Mouse (Mus musculus): Measurements from ENCODE around the gene Tymp.

The Tymp gene

GRCm38 (mm10) chr15:89376957-89377356 is at the start of gene Tymp:
Gene Tymp, minus strand, starts transcription at chr15:89377039.
- no peak for DNase-seq

- DNase-seq: no peak
These were observed 48.9 kb upstream of the Tymp start, which contains the start of gene Cpt1b for GRCm38 (mm10) chr15:89425711-89426121. Gene Cpt1b, minus strand, starts transcription at chr15:89425863.

- no peak for DNase-seq
These were observed 47.8 kb upstream of the Tymp start for GRCm38 (mm10) chr15:89424621-89425020.

GRCm38 (mm10) chr15:89421938-89422337 is 45.1 kb upstream of the Tymp start:
- no peak for DNase-seq

DNA sequence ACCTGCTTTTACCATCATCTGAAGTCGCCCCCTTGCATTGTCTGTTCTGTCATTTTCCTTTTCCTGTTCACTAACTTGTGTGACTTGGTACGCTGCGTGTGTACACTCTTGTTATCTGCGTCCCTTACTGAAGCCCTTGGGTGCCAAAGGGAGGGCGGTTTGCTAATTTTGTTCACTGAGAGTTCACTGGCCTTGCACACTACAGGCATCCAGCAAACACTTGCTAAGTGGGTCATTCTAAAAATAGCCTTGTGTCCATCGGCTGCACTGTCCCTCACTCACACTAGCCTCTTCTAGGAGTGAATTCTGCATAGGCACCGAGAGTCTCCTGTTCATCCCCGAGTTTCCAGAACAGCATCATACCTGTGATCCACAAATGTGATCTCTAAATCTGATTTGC is 38.4 kb upstream of the Tymp start:
- DNase-seq: no peak

DNA sequence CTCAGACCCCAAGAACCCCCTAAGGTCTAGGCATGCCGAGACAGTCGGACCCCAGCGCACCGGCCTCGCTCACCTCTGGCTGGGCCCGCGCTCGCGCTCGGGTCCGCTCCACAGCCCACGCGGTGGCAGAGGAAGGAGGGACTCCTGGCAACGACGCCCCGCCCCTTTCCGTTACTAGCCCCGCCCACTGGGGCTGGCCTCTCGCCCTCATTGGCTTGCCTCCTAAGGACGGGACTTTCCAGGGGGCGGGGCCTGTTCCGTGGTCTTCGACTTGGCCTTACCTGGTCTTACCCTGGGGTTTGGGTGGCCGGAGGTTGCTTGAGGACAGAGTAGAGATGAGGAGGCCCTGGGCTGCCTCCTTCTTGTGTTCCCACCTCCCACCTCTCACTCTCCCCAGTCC is 33.3 kb upstream of the Tymp start, which contains the start of gene Syce3:
TSS of gene Syce3 (minus strand) at position 386 of the 400 bp plus-strand sequence.
- no peak for DNase-seq

DNA sequence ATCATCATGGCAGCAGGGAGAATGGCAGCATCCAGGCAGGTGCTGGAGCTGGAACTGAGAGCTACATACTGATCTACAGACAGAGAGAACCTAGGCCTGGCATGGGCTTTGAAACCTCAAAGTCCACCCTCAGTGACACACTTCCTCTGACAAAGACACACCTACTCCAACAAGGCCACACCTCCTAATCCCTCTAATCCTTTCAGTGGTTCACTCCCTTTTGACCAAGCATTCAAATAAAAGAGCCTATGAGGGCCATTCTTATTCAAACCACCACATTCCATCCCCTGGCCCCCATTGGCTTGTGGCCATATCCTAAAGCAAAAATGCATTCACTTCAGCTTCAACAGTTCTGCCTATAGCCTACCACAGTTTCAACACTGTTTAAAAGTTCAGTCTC is 29.9 kb upstream of the Tymp start:
- DNase-seq: no peak

- DNase-seq: no peak
These were observed 28.2 kb upstream of the Tymp start for GRCm38 (mm10) chr15:89404831-89405623.

- no peak for DNase-seq
These were observed 25.6 kb upstream of the Tymp start for GRCm38 (mm10) chr15:89402471-89402870.

DNA sequence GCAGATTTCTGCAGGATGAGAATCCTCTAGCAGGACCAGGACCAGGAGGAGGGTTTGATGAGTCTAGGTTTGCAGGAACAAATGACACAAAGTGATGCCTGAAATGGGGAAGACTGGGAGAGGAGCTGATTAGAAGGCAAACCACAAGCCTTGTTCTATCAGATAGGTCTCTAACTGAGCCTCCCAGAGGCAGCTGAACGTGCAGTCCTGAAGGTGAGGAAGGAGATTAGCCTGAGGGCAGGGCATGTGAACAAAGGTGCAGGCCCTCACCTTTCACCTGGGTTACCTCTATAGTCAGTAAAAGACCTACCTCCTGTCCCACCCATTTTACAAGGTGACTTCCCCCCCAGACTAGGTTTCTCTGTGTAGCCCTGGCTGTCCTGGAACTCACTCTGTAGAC is 22.9 kb upstream of the Tymp start:
- DNase-seq: no peak

DNA sequence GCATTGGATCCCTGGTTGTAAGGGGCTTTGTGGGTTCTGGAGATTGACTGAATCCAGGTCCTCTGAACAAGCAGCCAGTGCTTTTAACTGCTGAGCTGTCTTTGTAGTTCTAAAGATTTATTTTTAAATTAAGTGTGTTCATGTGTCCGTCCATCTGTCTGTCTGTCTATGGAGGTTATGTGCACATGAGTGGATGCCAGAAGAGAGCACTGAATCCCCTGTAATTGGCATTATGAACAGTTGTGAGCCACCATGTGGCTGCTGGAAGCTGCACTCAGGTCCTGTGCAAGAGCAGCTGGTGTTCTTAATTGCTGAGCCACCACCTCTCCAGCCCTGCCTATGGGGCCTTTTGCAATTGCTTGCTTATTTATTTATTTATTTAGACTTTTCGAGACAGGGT is 21.3 kb upstream of the Tymp start:
- no peak for DNase-seq

GRCm38 (mm10) chr15:89396883-89397282 is 20.0 kb upstream of the Tymp start:
- no peak for DNase-seq

DNA sequence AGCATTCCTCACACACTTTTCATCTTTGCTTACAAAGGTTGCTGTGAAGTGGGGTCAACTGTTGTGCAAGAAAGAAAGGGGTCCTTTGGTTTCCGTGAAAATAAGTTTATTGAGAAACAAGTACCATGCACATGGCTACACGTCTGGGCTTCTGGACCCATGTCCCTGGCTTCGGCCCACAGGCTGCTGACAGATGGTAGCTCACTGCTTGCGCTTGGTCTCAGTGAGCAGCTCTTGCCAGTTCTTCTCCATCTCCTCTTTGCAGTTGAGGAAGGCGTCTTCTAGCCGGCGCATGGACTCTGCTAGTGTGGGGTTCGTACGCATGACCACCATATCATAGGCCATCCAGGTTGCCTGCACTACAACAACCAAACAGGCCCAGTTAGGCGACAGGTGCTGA is 13.2 kb upstream of the Tymp start:
- no peak for DNase-seq

- DNase-seq: peak; percentile 57 to 72
These were observed 10.3 kb upstream of the Tymp start for GRCm38 (mm10) chr15:89387127-89387526.

DNA sequence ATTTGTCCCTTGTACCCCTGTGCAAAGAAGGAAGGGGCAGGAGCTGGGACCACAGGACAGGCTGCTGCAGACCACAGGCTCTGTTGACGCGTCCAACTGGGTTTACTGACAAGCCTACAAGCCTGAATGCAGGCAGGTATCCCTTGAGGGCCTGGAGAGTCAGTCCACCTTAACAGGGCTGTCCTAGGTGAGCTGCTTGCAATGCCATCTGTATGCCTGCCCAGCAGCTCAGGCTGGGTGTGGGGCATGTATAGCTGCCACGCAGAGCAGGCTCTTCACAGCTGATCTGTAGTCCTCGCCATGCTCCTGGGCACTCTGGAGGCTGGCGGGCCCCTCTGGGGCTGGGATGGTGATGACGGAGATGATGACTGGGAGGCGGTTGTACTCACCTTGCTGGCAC is 7.8 kb upstream of the Tymp start, which contains the start of gene Klhdc7b:
TSS of gene Klhdc7b (plus strand) at position 301 of the 400 bp plus-strand sequence.
- no peak for DNase-seq

DNA sequence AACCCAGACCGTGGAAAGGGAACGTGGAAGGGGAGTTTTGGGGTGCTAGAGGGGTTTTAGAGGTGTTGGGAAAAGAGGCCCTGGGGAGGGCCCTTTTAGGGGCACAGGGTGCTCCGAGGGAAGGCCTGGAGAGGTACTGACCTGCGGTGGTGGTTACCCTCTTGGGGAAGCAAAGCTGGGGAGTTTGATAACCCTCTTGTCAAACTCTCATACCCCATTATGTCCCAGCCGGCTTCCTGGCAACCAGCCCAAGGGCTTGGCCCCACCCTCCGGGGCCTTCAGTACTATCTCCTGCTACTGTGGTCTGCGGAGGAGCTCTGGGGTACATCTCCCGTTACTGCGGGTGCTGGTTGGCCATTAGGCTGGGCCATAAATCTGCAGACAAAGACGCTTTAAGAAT is 2.6 kb upstream of the Tymp start:
- peak; percentile 49 to 58 for DNase-seq

DNA sequence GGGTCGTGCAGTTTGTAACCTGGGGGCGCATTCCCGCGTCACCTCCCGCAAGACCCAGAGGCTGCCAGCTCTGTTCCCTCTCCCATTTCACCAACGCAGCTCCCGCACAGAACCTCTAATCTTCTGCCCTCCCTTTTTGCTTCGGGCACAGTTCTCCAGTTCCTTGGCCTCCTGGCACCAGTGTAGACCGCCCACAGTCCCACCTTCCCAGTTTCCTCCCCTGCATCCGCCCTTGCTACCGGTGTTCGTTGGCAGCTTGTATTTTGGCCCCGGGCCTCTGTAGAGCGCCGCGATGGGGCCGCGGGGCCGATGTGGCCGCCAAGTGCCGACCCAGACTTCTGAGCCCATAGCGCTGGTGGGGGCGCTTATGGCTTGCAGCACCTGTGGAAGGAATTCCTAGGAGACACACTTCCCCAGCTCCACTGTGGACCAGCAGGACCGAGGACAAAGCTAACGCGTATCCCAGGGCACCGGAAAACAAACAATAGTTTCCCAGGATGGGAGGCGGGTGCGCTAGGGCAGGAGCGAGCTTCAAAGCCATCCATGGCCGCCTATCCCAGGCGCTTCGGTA is 2.1 kb upstream of the Tymp start, which contains the start of gene Odf3b:
TSS of gene Odf3b (minus strand) at position 452 of the 571 bp plus-strand sequence.
- DNase-seq: peak; percentile 55 to 62

DNA sequence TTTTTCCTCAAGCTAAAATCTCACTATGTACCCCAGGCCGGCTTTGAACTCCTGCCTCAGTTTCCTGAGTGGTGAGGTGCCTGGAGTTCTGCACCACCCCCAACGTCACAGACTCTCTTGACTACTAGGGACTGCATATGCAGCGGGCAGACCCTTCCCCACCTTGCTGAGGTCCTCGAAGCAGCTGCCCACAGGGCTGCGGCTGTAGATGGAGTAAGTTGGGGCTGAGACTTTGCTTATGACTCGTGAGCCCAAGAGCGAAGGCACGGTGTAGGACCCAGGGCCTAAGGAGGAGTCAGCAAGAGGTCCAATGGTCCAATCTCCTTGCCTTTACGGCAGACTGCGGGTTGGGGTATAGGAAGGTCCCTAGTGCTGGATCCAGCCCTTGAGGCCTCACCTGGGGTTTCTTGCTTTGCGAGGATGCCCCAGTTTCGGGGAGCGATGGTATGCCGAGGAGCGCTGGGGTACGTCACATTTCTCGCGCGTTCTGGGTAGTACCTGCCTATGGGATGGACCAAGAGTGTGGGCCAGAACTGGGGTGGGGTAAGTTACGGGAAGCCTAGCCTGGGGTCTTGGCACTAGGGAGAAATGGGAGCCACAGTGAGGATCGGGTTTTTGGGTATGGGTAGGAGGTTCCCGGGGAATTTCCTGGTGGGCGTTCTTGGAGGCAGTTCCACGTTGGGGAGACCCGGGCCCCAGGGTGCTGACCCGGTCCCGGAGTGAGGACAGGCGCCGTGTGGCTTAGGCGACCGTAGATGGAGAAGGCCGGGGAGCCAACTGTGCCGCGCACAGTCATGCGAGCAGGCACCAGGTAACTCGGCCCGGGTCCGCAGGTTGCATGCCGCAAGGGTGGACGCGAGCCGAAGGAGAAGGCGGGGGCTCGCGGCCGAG is 1.3 kb upstream of the Tymp start:
- DNase-seq: no peak

DNA sequence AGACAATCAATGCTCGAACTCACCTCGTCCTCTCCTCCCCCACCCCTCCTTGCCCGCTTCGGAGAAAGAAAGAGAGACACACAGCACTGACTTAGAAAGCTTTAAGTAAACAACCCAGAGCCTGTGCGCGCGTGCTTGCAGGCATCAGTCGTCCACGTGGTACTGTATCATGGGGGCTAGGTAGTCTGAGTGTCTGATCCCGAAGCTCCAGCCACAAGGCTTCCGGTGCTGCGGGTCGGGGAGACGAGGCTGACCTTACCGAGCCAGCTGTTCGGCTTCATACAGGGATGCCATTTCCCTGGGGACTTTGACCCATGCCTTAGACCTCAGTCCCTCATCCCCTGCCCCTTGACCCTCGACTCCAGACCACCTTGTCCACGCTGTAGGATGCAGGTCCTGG is 523 bp upstream of the Tymp start:
- DNase-seq: peak in 1 of 2 experiments; percentile 12

GRCm38 (mm10) chr15:89376040-89376439 is 799 bp downstream of the Tymp start:
- DNase-seq: no peak

DNA sequence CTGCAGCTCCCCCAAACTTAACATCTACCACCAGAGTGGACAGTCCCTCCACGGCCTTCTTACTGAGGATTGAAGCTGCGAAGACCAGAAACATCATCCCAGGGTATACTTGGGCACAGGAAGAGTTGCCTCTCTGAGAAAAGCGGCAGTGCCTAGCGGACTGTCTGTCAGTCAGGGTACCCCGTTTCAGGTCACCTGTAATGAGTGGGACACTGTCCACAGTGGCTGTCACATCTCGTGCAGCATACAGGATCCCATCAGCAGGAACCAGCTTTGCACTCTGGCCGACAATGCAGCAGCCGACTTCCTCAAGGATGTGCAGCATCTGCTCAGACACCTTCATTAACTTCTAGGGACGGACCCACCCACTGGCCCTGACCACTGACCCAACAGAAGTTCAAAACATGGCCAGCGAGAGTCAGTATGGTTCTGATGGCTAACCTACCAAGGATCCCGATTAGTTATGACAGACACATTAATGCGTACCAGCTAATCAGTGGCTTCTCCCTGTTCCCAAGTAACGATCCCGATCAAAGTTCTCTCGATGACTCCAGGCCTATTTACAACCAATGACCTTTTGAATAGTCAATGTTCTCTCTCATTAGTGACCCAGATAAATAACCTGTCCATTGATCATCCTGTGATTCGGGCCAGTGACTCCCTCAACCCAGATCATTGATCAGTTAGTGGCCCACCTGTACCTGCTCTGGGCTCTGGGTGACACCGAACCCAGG is 1.9 kb downstream of the Tymp start:
- no peak for DNase-seq

- DNase-seq: no peak
These were observed 2.5 kb downstream of the Tymp start for GRCm38 (mm10) chr15:89374340-89374739.
